Mouse (Mus musculus) c-Kit-positive CD71-negative TER-119-negative erythroid progenitor cells, embryonic 14.5 days (primary cell): Measurements from ENCODE around the gene Nasp.

Experiments used
- DNase-seq: peaks from one replicate; pipeline ENCODE4 v3.0.0-alpha.2; 2013; ENCODE audit warnings: low read depth

The Nasp gene

GRCm38 (mm10) chr4:116635197-116635596 is 7.5 kb upstream of the Nasp start:
- DNase-seq = no peak

DNA sequence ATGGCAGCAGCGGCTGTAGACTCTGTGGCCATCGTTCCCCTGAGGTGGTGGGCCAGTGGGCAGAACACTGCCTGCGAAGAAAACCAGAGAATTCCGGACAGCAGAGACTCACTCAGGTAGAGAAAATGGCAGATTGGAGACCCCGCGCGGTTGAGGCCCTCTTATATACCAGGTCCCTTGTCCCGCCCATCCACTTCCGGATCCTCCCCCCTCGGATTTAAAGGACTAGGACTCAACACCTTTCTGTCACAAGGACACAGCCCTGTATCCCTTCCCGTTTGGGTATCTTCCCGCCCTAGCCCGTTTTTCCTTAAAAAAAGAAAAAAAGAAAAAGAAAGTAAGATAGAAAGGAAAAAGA is 403 bp downstream of the Nasp start:
- DNase-seq = peak; percentile 93

DNA sequence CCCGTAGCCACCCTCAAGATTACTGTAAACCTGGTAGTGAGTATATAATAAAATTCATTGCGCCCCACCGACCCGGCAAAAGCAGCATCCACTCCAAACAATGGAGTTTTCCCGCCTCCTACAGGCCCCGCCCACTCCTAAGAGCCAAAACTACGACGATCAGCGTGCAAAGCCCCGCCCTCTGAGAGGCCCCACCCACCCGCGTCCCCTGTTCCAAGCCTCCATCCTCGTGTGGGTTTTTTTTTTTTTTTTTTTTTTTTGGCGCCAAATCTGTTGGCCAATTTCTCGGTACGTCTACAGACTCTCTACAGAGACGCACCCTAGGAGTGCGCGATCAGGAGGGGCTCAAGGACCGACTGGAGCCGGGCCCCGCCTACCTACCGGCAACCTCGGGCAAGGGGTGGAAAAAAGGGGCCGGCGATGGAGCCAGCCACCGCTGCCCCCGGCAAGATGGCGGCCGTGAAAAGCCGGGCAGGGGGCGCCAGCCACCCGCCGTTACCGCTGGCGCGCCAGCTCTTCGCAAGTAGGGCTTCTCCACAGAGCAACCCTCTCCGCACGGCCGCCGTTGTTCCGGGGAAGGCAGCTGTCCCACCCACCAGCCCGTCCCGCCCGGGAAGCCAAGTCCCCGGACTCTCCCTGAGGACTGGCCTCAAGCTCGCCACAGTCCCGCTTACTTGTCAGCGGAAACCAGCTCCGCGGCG is 933 bp downstream of the Nasp start:
- peak; percentile 89 for DNase-seq

DNA sequence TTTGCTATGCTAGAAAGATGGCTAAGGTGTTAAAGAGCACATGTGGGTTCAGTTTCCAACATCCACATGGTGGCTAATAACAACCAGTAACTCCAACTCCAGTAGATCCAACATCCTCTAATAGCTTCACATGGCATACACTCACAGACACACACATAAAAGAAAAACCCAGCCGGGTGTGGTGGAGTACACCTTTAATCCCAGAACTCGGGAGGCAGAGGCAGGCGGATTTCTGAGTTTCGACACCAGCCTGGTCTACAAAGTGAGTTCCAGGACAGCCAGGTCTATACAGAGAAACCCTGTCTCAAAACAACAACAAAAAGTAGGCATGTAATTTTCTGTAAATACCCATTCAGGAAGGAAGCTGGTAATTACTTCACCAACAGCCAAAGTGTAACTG is 2.9 kb downstream of the Nasp start:
- DNase-seq = no peak

- DNase-seq = no peak
These were observed 12.5 kb downstream of the Nasp start for GRCm38 (mm10) chr4:116615237-116615636.

- DNase-seq = no peak
These were observed 15.1 kb downstream of the Nasp start for GRCm38 (mm10) chr4:116612621-116613020.

DNA sequence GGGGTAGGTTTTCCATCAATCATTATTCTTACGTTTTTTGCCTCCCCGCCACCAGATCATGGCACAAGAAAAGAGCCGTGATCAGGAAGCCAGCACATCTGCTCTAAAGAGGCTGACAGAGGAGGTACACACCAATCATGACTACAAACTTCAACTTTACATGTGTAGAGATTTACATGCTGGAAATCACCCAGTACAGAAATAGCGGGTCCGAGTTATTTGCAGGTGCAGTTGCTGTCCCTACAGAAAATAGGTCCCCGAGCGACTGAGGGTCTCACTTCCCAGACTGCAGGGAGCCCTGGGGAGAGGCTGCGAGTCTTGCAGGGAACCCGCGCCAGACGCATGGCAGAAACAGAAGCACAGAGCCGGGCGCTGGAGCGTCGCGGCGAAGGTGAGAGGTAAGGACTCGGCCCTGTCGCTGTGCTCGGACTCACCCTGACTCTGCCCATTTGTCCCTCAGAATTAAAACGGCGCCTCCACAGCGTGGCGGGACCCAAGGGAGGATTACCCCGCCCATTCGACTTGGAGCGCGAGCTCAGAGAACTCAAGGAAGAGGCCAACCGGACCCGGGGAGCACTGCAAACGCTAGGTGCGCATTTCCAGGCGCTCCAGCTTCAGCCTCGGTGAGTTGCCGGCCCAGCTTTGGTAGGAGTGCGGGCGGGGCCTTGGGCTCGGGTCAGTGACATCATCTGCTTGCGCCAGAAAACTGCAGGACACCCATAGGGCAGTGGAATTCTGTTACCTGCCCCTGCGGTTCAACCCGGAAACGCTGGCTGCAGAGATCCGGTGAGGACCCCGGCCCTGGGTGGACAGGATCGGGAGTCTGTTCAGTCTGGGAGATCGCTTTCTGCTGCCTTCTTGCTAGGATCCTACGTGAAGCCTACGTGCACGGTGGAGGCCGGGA is 30.5 kb downstream of the Nasp start:
- DNase-seq = peak; percentile 82

- no peak for DNase-seq
These were observed 31.4 kb downstream of the Nasp start, which contains the start of gene Ccdc17 for GRCm38 (mm10) chr4:116596379-116596778. Gene Ccdc17 (plus strand): TSS chr4:116596654.

DNA sequence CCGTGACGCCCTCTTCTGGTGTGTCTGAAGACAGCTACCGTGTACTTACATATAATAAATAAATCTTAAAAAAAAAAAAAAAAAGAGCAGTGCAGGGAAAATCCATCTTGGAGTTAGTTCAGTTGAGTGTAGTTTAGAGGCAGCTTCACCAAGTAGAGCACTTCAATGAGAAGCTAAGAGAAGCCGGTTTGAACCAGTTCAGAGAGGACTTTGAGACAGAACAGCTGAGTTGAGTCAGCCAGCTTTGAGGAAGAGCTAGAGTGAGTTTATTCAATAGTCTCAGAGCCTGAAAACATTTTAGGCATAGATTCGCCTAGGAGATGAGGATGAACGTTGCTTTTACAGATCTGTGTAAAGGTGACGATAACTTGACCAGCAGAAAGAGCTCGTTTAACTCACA is 31.9 kb downstream of the Nasp start:
- no peak for DNase-seq

GRCm38 (mm10) chr4:116558151-116558882 is 69.4 kb downstream of the Nasp start:
- DNase-seq = no peak

- DNase-seq = peak; percentile 88
These were observed 70.2 kb downstream of the Nasp start, which contains the start of gene Gpbp1l1 for GRCm38 (mm10) chr4:116557306-116558121. Gene Gpbp1l1 (plus strand): TSS chr4:116557658.

DNA sequence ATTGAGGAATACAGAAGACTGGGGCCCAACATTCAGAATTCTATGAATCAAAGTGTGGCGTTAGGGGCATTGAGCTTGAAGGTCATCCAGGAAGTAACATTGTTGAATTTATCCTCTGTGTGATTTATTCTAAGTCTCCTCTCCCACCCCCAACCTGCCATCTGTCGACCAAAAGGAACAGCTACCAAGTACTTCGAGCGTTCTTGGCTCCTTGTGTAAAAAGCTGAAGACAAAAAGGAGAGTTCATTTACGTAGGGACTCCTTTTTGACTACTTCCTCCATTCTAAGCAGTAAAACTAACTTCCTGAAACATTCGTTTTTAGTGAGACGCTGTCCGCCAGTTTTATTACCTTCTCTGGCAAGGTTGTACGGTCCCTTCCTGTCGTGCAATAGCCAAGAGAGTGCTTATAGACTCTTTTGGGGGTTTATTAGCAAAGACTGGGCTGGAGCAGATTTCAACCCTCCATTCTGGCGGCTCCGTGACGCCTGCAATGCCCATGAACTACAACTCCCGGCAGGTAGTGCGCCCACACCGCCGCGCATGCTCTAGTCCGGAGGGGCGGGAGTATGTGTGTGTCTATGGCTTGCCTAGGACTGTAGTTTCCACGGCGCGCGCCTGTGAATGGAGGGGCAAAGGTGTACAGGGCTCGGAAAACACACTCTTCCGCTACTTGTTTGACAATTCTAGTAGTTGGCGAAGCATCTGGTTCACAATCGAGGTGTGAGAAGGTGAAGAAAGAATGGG is 71.0 kb downstream of the Nasp start:
- DNase-seq = peak; percentile 88

- peak; percentile 78 for DNase-seq
These were observed 72.1 kb downstream of the Nasp start, which contains the start of gene Tmem69 for GRCm38 (mm10) chr4:116555413-116556300. Gene Tmem69 (minus strand): TSS chr4:116555936.

- no peak for DNase-seq
These were observed 74.7 kb downstream of the Nasp start for GRCm38 (mm10) chr4:116553035-116553434.
